Mouse (Mus musculus) bone marrow, adult 2 months (tissue): ENCODE measurements around the gene Tmem236. TPM values are rescaled to one million over a fixed set of nuclear protein-coding genes. Genes with fewer than 3 reads are reported as not detected.
"Not testable (repeated sequence)": the region's sequence is repeated elsewhere in the genome, so short reads cannot be mapped to it uniquely, and the experiment has no call there.

ENCODE experiments used
- H3K27ac ChIP-seq: fragments of 200-500 bp; 2 replicates; pipeline ENCODE4 v1.5.1; 2012; ENCODE audit warnings: low read depth, mild to moderate bottlenecking, control low read depth, inconsistent platforms, low read length; ENCODE audit not compliant: control insufficient read depth, poor library complexity, insufficient read depth
- H3K4me1 ChIP-seq: fragments of 200-500 bp; 2 replicates; pipeline ENCODE4 v1.6.1; 2011; ENCODE audit warnings: low read length; ENCODE audit not compliant: control insufficient read depth, insufficient read depth
- H3K4me3 ChIP-seq: fragments of 200-500 bp; replicated peaks from 2 replicates; pipeline ENCODE3; 2011; ENCODE audit warnings: mild to moderate bottlenecking, low read depth, low read length, control low read depth; ENCODE audit not compliant: control insufficient read depth
- CTCF ChIP-seq: fragments of 200-500 bp; IDR thresholded peaks from 2 replicates; pipeline ENCODE4 v1.5.1; 2011; ENCODE audit warnings: low read length, control low read depth; ENCODE audit not compliant: control insufficient read depth, insufficient read depth
- POLR2A ChIP-seq: fragments of 200-500 bp; IDR thresholded peaks from 2 replicates; pipeline ENCODE4 v1.6.1; 2011; ENCODE audit warnings: low read depth, mild to moderate bottlenecking, control low read depth, low read length, borderline replicate concordance; ENCODE audit not compliant: control insufficient read depth
- WGBS: fragments of 180-500 bp; shearing (Covaris S2); methylation state at CpG from one replicate; pipeline ENCODE4 v1.1.7; 2018; 5-methylcytosine and 5-hydroxymethylcytosine counted together
- polyA plus RNA-seq: library from polyadenylated mRNA; stranded (reverse); fragments of >200 nt; gene quantifications from 2 replicates; pipeline ENCODE4 v1.2.4, GENCODE M21; 2011; ENCODE audit warnings: low replicate concordance; ENCODE audit not compliant: missing spikeins, insufficient read depth, insufficient read length

The Tmem236 gene
- polyA plus RNA-seq, 1 experiment, result not detected

GRCm38 (mm10) chr2:14167721-14168120, 6.6 kb upstream of the Tmem236 start:
- Histone ChIP-seq H3K4me1 (peaks cover 2% of the 10 kb centered on the region; the same call in 1 of the 2 replicates), H3K4me3 (no peak overlapping the region), H3K27ac (no peak overlapping the region)
- TF ChIP-seq CTCF, result no peak
- TF ChIP-seq POLR2A, result no peak

- H3K4me3 ChIP-seq, result no peak overlapping the region
- 56% methylated on average over 2 of the region's 2 CpGs for WGBS
- H3K27ac ChIP-seq, result no peak overlapping the region
- H3K4me1 ChIP-seq, result no peaks in the 10 kb centered on the region
- TF ChIP-seq POLR2A, result no peak
- TF ChIP-seq CTCF, result no peak
Observed at GRCm38 (mm10) chr2:14176460-14177193, 2.3 kb downstream of the Tmem236 start.

DNA sequence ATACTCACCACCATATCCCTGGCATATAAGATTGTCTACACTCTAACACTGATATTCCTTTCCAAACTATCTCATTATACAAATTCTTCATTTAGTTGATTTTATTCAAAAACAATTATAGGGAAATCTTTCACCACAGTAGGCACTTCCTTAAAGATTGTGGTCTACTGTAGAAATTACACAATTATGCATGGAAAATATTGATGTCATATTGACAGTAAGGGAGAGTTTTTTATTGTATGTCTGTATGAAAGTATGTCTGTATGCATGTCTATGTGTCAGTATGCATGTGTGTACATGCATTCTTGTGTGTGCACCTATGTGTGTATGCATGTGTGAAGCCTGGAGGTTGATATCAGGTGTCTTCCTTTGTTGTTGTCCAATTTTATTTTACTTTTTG, 10.1 kb downstream of the Tmem236 start:
- Histone ChIP-seq H3K27ac (no peak overlapping the region), H3K4me1 (no peaks in the 10 kb centered on the region), H3K4me3 (no peak overlapping the region)
- no peak for TF ChIP-seq CTCF
- TF ChIP-seq POLR2A, result no peak

DNA sequence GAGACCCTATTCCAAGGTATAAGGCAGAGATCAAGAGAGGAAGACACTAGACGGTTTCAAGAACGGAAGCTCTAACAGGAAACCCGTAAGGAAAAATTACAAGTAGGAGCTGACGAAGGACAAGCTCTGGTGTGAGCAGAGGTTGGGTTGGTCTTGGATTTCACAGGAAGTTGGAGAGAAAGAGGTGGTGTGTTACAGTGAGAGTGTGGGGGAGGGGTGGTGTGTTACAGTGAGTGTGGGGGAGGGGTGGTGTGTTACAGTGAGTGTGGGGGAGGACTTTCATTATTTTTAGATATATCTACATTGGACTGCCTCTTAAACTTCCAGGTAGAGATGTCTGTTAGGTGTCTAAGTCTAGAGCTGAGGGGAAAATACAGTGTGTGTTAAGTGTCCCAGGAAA, 16.4 kb downstream of the Tmem236 start:
- Histone ChIP-seq H3K27ac (no peak overlapping the region), H3K4me3 (no peak overlapping the region), H3K4me1 (peaks cover 3% of the 10 kb centered on the region; the same call in 1 of the 2 replicates)
- 43% methylated on average over 4 of the region's 4 CpGs for WGBS
- TF ChIP-seq CTCF (no peak), POLR2A (no peak)

DNA sequence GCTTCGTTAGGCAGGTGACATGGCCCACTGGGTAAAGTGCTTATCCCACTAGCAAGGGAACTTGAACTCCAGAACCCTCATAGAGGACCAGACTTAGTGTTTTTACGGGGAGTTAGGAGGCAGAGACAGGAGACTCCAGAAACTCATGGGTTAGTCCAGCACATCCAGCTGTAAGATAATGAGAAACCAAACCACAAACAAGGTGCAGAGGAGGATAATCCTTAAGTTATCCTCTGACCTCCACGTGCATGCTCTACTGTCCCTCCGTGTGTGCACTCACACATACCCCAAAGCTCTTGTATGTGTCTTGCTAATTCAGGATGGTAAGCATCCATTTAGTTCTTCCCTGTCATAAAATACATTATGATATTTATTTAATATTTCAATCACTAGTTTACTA, 17.3 kb downstream of the Tmem236 start:
- Histone ChIP-seq H3K4me1 (peaks cover 3% of the 10 kb centered on the region; the same call in 1 of the 2 replicates), H3K27ac (no peak overlapping the region), H3K4me3 (no peak overlapping the region)
- TF ChIP-seq CTCF (no peak), POLR2A (no peak)
- WGBS, result 40% methylated on average over 4 of the region's 4 CpGs

- 19% methylated on average over 6 of the region's 6 CpGs for WGBS
- Histone ChIP-seq H3K4me1 (peaks cover 3% of the 10 kb centered on the region; the same call in 1 of the 2 replicates), H3K27ac (no peak overlapping the region), H3K4me3 (no peak overlapping the region)
- TF ChIP-seq CTCF (no peak), POLR2A (no peak)
Observed at GRCm38 (mm10) chr2:14192046-14192445, 17.7 kb downstream of the Tmem236 start.

GRCm38 (mm10) chr2:14198325-14198903, 24.1 kb downstream of the Tmem236 start:
- not testable (repeated sequence) for H3K4me1 ChIP-seq, H3K4me3 ChIP-seq, H3K27ac ChIP-seq
- 55% methylated on average over 1 of the region's 2 CpGs for WGBS

DNA sequence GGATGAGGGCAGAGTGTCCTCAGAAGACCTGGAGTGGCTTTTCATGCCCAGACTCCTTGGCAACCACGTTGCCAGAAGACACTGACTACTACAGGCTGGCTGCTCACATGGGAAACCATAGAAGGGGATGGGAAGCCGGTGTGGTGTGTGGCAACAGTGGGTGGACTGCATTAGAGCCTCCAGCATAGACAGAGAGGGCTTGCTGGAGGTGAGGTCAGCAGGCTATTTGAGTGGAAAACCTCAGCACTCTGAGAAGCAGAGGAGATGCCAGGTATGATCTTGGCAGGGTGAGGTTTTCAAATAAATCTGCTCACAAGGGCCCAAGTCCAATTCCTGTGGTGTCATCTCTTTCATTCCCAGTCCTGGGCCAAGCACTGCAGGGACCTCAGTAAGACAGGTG, 25.3 kb downstream of the Tmem236 start:
- H3K4me3 ChIP-seq, result no peak overlapping the region
- 14% methylated on average over 2 of the region's 2 CpGs for WGBS
- TF ChIP-seq CTCF (no peak), POLR2A (no peak)
- peaks cover 2% of the 10 kb centered on the region; the same call in 1 of the 2 replicates for H3K4me1 ChIP-seq
- no peak overlapping the region for H3K27ac ChIP-seq

DNA sequence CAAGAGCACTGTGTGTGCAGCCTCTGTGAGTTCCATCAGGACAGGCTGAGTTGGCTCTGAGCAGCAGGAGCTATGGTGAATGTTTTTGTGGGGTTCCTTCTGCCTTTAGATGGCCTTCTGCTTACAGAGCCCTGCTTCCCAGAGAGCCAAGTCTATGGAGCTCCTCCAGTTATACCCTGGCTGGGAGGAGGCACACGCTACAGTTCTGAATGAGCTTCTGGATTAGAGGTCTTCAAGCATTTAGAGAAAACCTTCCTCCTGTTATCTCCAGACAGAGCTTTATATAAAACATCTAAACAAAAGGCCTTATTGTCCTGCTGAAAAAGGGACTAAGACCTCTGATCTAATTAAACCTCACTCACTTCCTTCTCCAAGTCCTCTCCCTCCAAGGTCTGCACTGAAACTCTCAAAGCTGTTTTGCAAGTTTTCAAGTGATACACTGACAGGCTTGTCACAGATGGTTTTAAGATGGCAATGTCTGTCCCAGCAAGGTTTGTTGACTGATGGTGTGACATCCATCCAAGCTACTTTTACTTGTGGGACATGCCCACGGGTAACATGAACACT, 26.6 kb downstream of the Tmem236 start:
- H3K4me1 ChIP-seq, H3K27ac ChIP-seq, H3K4me3 ChIP-seq: not testable (repeated sequence)
- no CpG with 5 or more reads among the region's 2 CpGs for WGBS
